ENCODE assay signal across 1 mouse cellular context in the genomic region with DNA sequence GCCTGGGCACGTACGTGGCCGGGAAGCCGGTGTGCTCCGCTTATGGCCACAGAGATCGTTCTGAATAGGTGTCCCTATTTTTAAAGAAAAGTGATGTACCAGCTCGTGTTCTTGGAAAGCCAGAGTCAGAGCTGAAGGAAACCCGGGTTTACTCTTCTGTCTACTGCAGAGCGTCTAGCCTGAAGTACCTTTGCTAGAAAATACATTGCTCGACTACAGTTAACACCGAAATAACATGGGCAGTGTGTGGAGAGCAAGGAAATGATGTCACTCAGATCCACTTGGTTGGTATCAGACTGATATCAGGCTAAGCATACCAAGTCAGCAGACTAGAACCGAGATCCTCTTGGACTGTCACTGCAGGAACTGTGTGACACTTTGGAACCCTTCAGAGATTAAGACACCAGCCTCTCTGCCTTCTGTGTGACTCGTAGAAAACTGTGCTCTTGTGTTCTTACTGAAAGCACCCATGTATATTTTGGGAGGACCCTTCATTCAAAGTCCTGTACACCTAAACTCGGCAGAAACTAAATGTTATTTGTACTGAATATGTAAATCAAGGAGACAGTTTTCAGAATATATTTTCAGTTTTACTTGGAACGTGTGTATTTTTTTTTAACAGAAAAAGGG.
TF ChIP-seq lines count a peak whose summit lies in the region.

No protein-coding gene starts in this region.

TF ChIP-seq in CH12.LX, 34 proteins besides CTCF, POLR2A, EP300 and RAD21 (continued from another document):
- TF ChIP-seq ZNF384 (IDR thresholded peaks at IDR 0.05; ENCODE audit: low read depth, low read length) (no peak), ELF1 (IDR thresholded peaks at IDR 0.05; ENCODE audit: low read depth, low read length) (no peak), BHLHE40 (IDR thresholded peaks at IDR 0.05; ENCODE audit: low read depth, low read length) (no peak), MEF2A (IDR thresholded peaks at IDR 0.05; ENCODE audit: borderline replicate concordance, low read depth, low read length) (no peak), USF1 (IDR thresholded peaks at IDR 0.05; ENCODE audit: low read depth, low read length) (no peak), NRF1 (IDR thresholded peaks at IDR 0.05; ENCODE audit: low read depth, low read length) (no peak), IRF4 (IDR thresholded peaks at IDR 0.05; ENCODE audit: low read depth, low read length) (no peak), KAT2A (IDR thresholded peaks at IDR 0.05; ENCODE audit: insufficient replicate concordance, low read length) (no peak), SMC3 (IDR thresholded peaks at IDR 0.05; ENCODE audit: low read depth, low read length) (no peak), USF2 (conservative IDR thresholded peaks at IDR 0.05; ENCODE audit: low read depth, low read length) (no peak), NELFE (IDR thresholded peaks at IDR 0.05; ENCODE audit: low read depth, low read length) (no peak; the same call in 1 of the 2 replicates), TCF12 (IDR thresholded peaks at IDR 0.05; ENCODE audit: low read depth, low read length) (no peak), MAZ (IDR thresholded peaks at IDR 0.05; ENCODE audit: low read depth, low read length) (0 out of 2 replicates have a peak, but pooled peaks have one; percentile 11), CHD1 (IDR thresholded peaks at IDR 0.05; ENCODE audit: low read depth, low read length) (peak; percentile 94), MXI1 (IDR thresholded peaks at IDR 0.05; ENCODE audit: low read depth, low read length) (no peak), ETS1 (conservative IDR thresholded peaks at IDR 0.05; ENCODE audit: low read depth, low read length) (0 out of 2 replicates have a peak, but pooled peaks have one; percentile 16)
TF ChIP-seq in CH12.LX: peak in this region for 10.
